Mouse (Mus musculus) large intestine, adult 2 months (tissue): ENCODE results near the gene Lemd1. TPM values are rescaled to one million over a fixed set of nuclear protein-coding genes. Genes with fewer than 3 reads are reported as not detected.
"Not testable (repeated sequence)": the region's sequence is repeated elsewhere in the genome, so short reads cannot be mapped to it uniquely, and the experiment has no call there.

Experiments
- DNase-seq: peaks from one replicate; pipeline ENCODE4 v3.0.0-alpha.2; 2012; ENCODE audit warnings: low read depth, low spot score
- WGBS: fragments of 180-500 bp; shearing (Covaris S2); methylation state at CpG from one replicate; pipeline ENCODE4 v1.1.7; 2018; 5-methylcytosine and 5-hydroxymethylcytosine counted together
- polyA plus RNA-seq: library from polyadenylated mRNA; depleted of rRNA; stranded (reverse); fragments of >200 nt; gene quantifications from 2 replicates; pipeline ENCODE4 v1.2.3, GENCODE M21; 2012

The Lemd1 gene
- polyA plus RNA-seq, 1 experiment, result 0.17 TPM

DNA sequence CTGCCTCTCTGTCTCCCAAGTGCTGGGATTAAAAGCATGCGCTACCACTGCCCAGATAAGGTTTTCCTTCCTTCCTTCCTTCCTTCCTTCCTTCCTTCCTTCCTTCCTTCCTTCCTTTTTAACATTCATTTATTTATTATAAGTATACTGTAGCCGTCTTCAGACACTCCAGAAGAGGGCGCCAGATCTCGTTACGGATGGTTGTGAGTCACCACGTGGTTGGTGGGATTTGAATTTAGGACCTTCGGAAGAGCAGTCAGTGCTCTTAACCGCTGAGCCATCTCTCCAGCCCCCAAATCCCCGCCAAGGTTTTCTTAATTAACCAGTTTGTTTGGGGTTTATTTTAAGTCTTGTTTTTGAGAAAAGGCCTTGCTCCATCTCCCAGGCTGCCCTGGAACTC, 28.6 kb upstream of the Lemd1 start:
- 43% methylated on average over 9 of the region's 9 CpGs for WGBS
- not testable (repeated sequence) for DNase-seq

- DNase-seq, result no peak
- 39% methylated on average over 13 of the region's 13 CpGs for WGBS
These were observed 26.3 kb upstream of the Lemd1 start for GRCm38 (mm10) chr1:132164780-132165518.

GRCm38 (mm10) chr1:132165859-132166258, 25.4 kb upstream of the Lemd1 start:
- 63% methylated on average over 3 of the region's 3 CpGs for WGBS
- no peak for DNase-seq

GRCm38 (mm10) chr1:132168115-132168767, 23.0 kb upstream of the Lemd1 start:
- no peak for DNase-seq
- WGBS, result 7% methylated on average over 12 of the region's 12 CpGs

DNA sequence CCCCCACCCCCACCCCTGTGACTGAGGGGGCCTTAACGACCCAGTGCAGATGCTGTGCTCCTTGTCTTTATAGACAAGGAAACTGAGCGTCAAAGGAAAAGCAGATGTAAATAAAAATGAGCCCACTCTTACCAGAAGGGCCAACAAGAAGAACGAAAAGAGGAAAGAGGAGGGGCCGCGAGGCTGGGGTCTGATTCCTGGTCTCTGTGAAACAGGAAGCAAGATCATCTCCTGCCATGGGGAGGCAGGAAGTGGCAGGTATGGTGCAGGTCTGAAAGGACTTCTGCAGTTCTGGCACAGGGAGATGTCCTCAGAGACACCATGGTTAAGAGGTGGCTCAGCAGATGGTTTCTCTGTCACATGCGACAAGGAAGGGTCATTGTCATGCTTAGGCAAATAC, 20.5 kb upstream of the Lemd1 start:
- DNase-seq, result no peak
- WGBS, result 37% methylated on average over 6 of the region's 6 CpGs

GRCm38 (mm10) chr1:132171619-132172018, 19.6 kb upstream of the Lemd1 start:
- 55% methylated on average over 1 of the region's 2 CpGs for WGBS
- DNase-seq, result no peak

GRCm38 (mm10) chr1:132186303-132186702, 4.9 kb upstream of the Lemd1 start:
- no peak for DNase-seq
- WGBS, result 75% methylated on average over 4 of the region's 4 CpGs

DNA sequence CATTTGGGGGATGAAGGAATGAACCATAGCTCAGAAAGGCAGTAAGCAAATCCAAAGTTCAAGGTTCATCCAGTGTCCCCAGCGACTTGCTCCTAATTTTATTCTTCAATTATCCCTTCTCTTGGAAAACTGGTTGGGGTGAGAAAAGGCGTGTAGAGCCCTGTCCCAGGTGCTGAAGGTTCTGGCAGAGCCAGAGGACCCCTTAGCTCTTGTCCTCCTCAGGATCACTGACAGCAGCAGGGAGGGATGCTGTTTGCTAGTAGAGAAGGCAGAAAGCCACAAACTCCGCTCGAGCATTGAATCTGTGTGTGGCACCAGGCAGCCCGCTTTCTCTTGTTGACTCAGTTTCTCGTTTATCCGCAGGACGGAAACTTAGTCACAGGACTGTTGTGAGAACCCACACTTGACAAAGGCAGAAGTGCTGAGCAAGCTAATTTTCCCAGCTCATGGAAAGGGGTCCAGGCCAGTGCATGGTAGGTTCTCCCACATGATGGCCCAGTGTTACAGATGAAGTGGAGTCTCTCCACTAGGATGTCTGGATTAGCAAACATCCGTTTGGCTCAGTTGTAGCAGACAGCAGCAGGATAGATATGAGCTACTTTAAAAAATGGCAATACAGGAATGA, 2.7 kb upstream of the Lemd1 start:
- DNase-seq, result no peak
- WGBS, result 34% methylated on average over 9 of the region's 9 CpGs

GRCm38 (mm10) chr1:132189231-132189630, 2.0 kb upstream of the Lemd1 start:
- 47% methylated on average over 4 of the region's 4 CpGs for WGBS

GRCm38 (mm10) chr1:132190040-132190513, 1.2 kb upstream of the Lemd1 start:
- 2% methylated on average over 50 of the region's 50 CpGs for WGBS
- no peak for DNase-seq

More at GRCm38 (mm10) chr1:132189231-132189630, 2.0 kb upstream of the Lemd1 start:
- no peak for DNase-seq

- DNase-seq, result no peak
- WGBS, result 2% methylated on average over 62 of the region's 62 CpGs
These were observed 574 bp upstream of the Lemd1 start for GRCm38 (mm10) chr1:132190621-132191092.

GRCm38 (mm10) chr1:132191786-132192680, 802 bp downstream of the Lemd1 start:
- no peak for DNase-seq
- WGBS, result 24% methylated on average over 16 of the region's 16 CpGs

DNA sequence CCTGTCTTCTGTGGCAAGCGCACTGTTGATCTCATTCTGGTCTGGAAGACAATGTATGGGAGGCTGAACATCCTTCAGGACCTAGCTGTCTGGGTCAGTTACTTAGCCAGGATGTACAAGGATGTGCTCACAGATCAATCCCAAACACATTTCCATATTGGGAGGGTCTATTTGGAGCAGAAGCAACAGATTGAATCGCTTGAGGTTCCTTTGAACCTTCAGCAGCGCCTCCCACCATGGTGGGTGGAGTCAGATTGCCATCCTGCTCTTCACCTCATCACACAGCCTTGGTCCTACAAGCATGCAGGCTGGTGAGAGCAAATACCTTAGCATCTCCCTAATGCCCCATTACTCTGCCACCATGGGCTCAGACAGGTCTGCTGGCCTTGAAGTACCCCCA, 2.6 kb downstream of the Lemd1 start:
- WGBS, result 74% methylated on average over 3 of the region's 3 CpGs
- DNase-seq, result no peak

DNA sequence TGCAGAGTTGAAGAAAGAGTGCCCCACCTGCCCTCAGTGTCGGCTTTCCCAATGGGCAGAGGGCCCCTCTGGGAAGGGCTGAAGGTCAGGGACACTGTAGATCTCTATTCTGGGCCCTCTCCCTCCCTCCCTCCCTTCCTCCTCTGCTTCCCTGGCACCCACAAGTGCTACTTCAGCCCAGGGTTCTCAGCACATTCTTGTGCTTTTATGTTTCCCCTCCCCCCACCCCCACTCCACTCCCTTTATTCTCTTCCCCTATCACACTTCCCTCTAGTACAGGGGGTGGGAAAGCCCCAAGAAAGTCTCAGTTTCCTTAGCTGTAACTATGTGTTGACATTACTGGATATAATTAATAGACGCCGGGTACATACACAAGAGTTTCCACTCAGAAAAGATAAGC, 3.4 kb downstream of the Lemd1 start:
- DNase-seq, result no peak
- 43% methylated on average over 3 of the region's 3 CpGs for WGBS

DNA sequence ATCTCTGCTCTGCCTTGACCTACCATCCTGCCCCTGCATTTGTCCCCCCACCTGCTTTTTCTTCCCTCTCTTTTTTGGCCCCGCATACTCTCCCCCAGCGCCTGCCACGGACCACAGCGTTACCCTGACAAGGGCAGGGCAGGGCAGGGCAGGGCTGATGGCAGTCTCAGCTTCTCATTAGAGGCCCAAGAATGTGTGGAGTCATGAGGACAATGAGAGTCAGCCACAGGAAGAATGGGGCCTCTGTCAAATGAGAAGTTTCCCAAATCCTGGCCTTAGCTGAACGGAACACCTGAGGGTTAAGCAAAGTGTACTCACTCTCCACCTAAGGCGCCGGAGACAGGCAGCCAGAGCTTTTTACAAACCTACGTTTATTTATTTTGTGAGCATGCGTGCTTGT, 3.9 kb downstream of the Lemd1 start:
- DNase-seq, result no peak
- WGBS, result 52% methylated on average over 9 of the region's 9 CpGs

- WGBS, result 61% methylated on average over 5 of the region's 5 CpGs
- DNase-seq, result no peak
These were observed 4.5 kb downstream of the Lemd1 start for GRCm38 (mm10) chr1:132195681-132196080.

DNA sequence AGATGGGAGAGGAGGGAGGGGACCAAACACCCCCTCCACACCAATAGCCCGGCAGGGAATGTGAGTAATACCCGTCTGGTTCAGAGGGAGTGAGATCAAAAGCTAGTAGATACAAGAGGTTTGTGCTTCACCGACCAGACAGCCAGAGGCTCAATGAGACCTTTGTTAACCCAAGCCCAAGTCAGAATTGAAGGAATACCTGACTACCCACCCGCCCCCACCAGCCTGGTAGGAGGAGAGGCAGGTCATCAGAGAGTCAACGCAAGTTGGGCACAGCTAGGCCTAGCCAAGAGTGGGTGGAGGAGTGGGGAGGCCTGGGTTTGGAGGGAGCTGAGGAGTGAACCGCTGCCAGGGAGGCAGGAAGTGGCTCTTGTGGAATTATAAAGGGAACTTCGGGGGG, 5.1 kb downstream of the Lemd1 start:
- no peak for DNase-seq

DNA sequence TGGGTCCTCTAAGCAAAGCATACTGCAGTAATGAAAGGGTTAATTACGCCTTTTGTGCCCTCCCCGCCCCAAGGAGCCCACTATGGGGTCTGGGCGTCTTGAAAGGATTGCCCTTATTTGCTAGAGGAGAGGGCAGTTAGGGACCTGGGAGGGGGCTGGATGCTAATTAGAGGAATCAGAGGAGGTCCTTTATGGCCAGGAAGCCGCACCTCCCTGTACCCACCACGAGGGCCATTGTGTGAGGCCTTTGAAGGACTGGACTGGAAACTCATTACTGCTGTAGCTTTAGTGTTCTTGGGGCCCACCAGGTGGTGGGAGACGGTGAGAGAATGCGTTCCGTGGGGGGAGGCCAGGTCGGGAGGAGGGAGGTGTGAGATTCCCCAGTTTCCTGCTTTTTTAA, 6.4 kb downstream of the Lemd1 start:
- 43% methylated on average over 9 of the region's 9 CpGs for WGBS
- DNase-seq, result no peak

More for the DNA sequence above, 5.1 kb downstream of the Lemd1 start:
- WGBS, result 58% methylated on average over 7 of the region's 7 CpGs

GRCm38 (mm10) chr1:132198401-132199071, 7.3 kb downstream of the Lemd1 start:
- DNase-seq, result no peak
- 89% methylated on average over 16 of the region's 16 CpGs for WGBS
